Mouse (Mus musculus): ENCODE measurements around the gene Slc9a3. TPM values are rescaled to one million over a fixed set of nuclear protein-coding genes. Genes with fewer than 3 reads are reported as not detected.

Slc9a3 gene
- total and polyA plus RNA-seq, 2 experiments from 2014 or later, result 0.67 TPM; not detected in 1

DNA sequence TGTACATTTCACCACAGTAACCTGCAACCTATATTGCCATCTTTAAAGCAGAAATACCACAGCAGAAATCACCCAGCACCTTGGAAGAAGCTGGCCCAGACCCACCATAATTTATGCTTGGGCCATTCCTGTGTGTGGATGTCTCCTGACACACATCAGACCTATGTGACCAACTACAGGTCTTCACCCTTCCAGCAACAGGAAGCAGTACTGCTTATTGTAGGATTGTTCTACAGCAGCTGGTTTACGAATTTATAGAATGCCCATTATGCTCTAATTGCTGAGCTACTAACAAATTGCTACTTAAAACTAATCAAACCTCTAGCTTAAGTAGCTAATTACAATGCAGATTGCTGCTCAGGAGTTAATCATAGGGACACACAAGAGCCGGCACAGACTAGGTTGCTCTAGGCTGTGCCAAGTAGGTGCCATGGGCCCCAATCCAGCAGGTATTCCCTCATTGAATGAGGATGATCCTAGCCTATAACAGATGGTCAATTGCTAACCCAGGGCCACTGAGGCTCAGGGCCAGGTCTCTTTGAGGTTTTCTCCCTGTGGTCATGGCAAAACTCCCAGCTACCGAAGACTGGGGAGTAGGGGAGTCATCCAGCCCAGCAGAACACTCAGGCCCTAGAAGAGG is 24.8 kb downstream of the Slc9a3 start:
- no peaks in the 10 kb centered on the region for H3K36me3 ChIP-seq (replicated peaks; ENCODE audit: control insufficient read depth, insufficient read depth, low read length)
- 81% methylated on average over 3 of the region's 3 CpGs for WGBS
- ATAC-seq (ENCODE audit: insufficient read depth, low read depth), result no peak
- no peaks in the 10 kb centered on the region for H3K4me1 ChIP-seq (ENCODE audit: control insufficient read depth, insufficient read depth)
- no peaks in the 10 kb centered on the region for H3K27me3 ChIP-seq (ENCODE audit: control insufficient read depth, insufficient read depth, low read length)
- no peak for DNase-seq (ENCODE audit: low spot score)
- TF ChIP-seq CTCF (IDR thresholded peaks at IDR 0.05; ENCODE audit: low read depth) (no peak), EP300 (IDR thresholded peaks at IDR 0.05; ENCODE audit: low read depth) (no peak)
- H3K4me3 ChIP-seq (ENCODE audit: low read depth, low read length), result no peak overlapping the region
- H3K9ac ChIP-seq (replicated peaks; ENCODE audit: low read depth, low read length), result no peak overlapping the region
- no peak overlapping the region for H3K4me2 ChIP-seq (ENCODE audit: low read depth, low read length)
- H3K9me3 ChIP-seq (replicated peaks; ENCODE audit: control insufficient read depth, low read length), result no peaks in the 10 kb centered on the region
- H3K27ac ChIP-seq (ENCODE audit: low read depth), result no peak overlapping the region

DNA sequence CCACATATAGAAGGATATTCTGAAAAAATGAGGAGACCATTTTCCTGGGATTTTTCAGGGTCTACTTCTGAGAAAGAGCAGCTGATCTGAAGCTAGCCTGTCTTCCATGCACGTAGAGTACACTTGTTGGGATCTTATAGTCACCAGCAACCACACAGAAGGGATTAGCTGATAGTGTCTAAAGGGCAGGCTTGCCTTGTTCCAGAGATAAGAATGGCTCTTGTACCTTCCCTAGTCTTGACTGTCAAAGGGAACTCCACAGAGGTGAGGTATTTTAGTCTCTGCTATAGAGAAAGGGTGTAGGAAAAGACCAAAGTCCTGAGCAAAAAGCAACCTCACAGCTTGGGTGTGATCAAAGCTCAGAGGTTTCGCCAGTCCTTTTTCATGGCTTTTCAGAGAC is 26.1 kb downstream of the Slc9a3 start:
- no peak for TF ChIP-seq CTCF (IDR thresholded peaks at IDR 0.05; ENCODE audit: low read depth)
- TF ChIP-seq EP300 (IDR thresholded peaks at IDR 0.05; ENCODE audit: low read depth), result no peak
- DNase-seq (ENCODE audit: low spot score), result no peak
- Histone ChIP-seq H3K9ac (replicated peaks; ENCODE audit: low read depth, low read length) (no peak overlapping the region), H3K36me3 (replicated peaks; ENCODE audit: control insufficient read depth, insufficient read depth, low read length) (no peaks in the 10 kb centered on the region), H3K27me3 (ENCODE audit: control insufficient read depth, insufficient read depth, low read length) (no peaks in the 10 kb centered on the region), H3K4me3 (ENCODE audit: low read depth, low read length) (no peak overlapping the region), H3K9me3 (replicated peaks; ENCODE audit: control insufficient read depth, low read length) (no peaks in the 10 kb centered on the region), H3K27ac (ENCODE audit: low read depth) (no peak overlapping the region), H3K4me2 (ENCODE audit: low read depth, low read length) (no peak overlapping the region), H3K4me1 (ENCODE audit: control insufficient read depth, insufficient read depth) (no peaks in the 10 kb centered on the region)
- no peak for ATAC-seq (ENCODE audit: insufficient read depth, low read depth)
- WGBS, result 59% methylated on average over 2 of the region's 2 CpGs

DNA sequence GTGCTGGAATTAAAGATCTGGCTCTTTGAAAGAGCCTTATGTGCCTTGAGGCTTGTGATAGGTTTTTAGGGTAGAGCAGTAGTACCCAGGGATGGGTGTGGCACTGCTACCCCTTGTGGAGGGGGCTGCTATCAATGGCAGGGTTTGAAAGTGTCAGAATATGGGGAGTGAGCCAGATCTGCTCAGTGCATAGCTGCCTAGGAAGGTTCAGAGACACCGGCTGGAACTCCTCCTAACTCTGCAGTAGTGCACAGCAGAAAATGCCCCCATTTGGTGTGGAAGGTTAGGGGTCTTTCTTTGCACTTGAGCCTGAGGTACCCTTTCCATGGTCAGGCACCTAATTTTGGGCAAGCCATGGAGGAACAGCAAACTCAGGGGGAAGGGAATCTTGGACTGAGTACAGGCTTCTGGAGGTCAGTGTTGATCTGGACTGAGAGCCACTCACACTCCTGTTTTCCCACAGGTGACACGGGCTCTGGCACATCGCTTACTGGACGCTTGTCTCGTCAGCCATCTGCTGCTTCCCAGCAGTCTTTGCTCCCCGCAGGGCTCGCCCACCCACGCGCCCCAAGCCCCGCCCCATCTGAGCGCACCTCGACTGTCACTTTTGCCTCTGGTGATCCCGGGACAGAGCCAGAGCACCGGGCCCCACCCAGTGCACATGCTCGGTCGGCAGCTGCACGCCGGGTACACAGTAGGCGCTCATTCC is 45.2 kb downstream of the Slc9a3 start:
- Histone ChIP-seq H3K4me3 (ENCODE audit: low read depth, low read length) (peak overlapping the region; percentile 36), H3K27ac (ENCODE audit: low read depth) (no peak overlapping the region), H3K9ac (replicated peaks; ENCODE audit: low read depth, low read length) (peak overlapping the region; percentile 47), H3K27me3 (ENCODE audit: control insufficient read depth, insufficient read depth, low read length) (no peaks in the 10 kb centered on the region), H3K9me3 (replicated peaks; ENCODE audit: control insufficient read depth, low read length) (no peaks in the 10 kb centered on the region), H3K4me2 (ENCODE audit: low read depth, low read length) (peak overlapping the region; percentile 63), H3K36me3 (replicated peaks; ENCODE audit: control insufficient read depth, insufficient read depth, low read length) (peaks cover 15% of the 10 kb centered on the region), H3K4me1 (ENCODE audit: control insufficient read depth, insufficient read depth) (peaks cover 18% of the 10 kb centered on the region; the same call in 1 of the 2 replicates)
- no peak for TF ChIP-seq CTCF (IDR thresholded peaks at IDR 0.05; ENCODE audit: low read depth)
- ATAC-seq (ENCODE audit: insufficient read depth, low read depth) (peak; percentile 50), DNase-seq (ENCODE audit: low spot score) (peak; percentile 33)
- WGBS, result 7% methylated on average over 19 of the region's 19 CpGs

DNA sequence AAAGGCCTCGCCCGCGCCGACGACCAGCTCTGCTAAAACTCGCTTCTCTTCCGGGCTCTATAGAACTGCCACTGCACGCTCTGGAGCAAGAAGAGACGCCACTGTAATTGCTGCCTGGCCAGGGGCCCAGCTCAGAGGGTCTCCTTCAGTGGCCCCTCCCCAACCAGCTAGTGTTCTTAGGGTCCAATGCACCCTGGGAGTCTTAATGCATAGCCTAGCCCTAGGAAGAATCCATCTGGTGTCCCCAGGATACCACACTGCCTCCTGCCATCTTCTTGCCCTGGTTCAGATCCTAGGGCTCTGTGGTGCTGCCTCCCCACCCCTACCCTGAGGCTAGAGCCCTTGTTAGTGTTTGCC is 45.8 kb downstream of the Slc9a3 start:
- Histone ChIP-seq H3K36me3 (replicated peaks; ENCODE audit: control insufficient read depth, insufficient read depth, low read length) (peaks cover 20% of the 10 kb centered on the region), H3K9me3 (replicated peaks; ENCODE audit: control insufficient read depth, low read length) (no peaks in the 10 kb centered on the region), H3K4me2 (ENCODE audit: low read depth, low read length) (peak overlapping the region; percentile 63), H3K27me3 (ENCODE audit: control insufficient read depth, insufficient read depth, low read length) (no peaks in the 10 kb centered on the region), H3K4me3 (ENCODE audit: low read depth, low read length) (peak overlapping the region; percentile 36), H3K4me1 (ENCODE audit: control insufficient read depth, insufficient read depth) (peaks cover 18% of the 10 kb centered on the region; the same call in 1 of the 2 replicates), H3K9ac (replicated peaks; ENCODE audit: low read depth, low read length) (peak overlapping the region; percentile 47), H3K27ac (ENCODE audit: low read depth) (no peak overlapping the region)
- no peak for DNase-seq (ENCODE audit: low spot score)
- peak; percentile 4 for ATAC-seq (ENCODE audit: insufficient read depth, low read depth)
- 15% methylated on average over 9 of the region's 9 CpGs for WGBS
- TF ChIP-seq CTCF (IDR thresholded peaks at IDR 0.05; ENCODE audit: low read depth) (no peak), EP300 (IDR thresholded peaks at IDR 0.05; ENCODE audit: low read depth) (no peak)

DNA sequence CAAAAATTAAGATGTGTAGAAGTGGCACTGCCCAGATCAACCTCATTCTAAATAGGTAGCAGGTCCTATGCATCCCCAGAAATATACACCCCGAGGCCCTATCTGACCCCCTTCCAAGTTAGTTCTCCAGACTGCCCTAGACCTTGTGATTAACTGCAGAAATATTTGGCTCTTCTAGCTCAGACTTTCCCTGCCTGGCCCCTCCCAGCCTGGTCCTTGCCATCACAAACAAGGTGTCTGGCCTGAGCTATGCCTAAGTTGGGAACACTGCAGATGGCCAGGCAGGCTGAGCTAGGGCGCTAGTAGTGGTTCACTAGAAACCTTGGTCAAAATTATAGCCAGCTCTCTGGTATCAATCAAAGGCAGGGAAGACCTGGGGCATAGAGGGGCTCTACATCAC is 46.2 kb downstream of the Slc9a3 start:
- no peaks in the 10 kb centered on the region for H3K9me3 ChIP-seq (replicated peaks; ENCODE audit: control insufficient read depth, low read length)
- peaks cover 18% of the 10 kb centered on the region; the same call in 1 of the 2 replicates for H3K4me1 ChIP-seq (ENCODE audit: control insufficient read depth, insufficient read depth)
- H3K36me3 ChIP-seq (replicated peaks; ENCODE audit: control insufficient read depth, insufficient read depth, low read length), result peaks cover 24% of the 10 kb centered on the region
- no peak overlapping the region for H3K4me3 ChIP-seq (ENCODE audit: low read depth, low read length)
- no peak overlapping the region for H3K9ac ChIP-seq (replicated peaks; ENCODE audit: low read depth, low read length)
- no peak overlapping the region for H3K27ac ChIP-seq (ENCODE audit: low read depth)
- TF ChIP-seq EP300 (IDR thresholded peaks at IDR 0.05; ENCODE audit: low read depth) (no peak), CTCF (IDR thresholded peaks at IDR 0.05; ENCODE audit: low read depth) (no peak)
- whole genome bisulfite sequencing, result 58% methylated on average over 2 of the region's 2 CpGs
- DNase-seq (ENCODE audit: low spot score) (no peak), ATAC-seq (ENCODE audit: insufficient read depth, low read depth) (0 out of 2 replicates have a peak, but pooled peaks have one; percentile 22)
- H3K27me3 ChIP-seq (ENCODE audit: control insufficient read depth, insufficient read depth, low read length), result no peaks in the 10 kb centered on the region
- no peak overlapping the region for H3K4me2 ChIP-seq (ENCODE audit: low read depth, low read length)

Measured in heart, postnatal 0 days (tissue).